Mouse (Mus musculus) ES-E14 (cell line): ENCODE results near the gene Hoxb4. TPM values are rescaled to one million over a fixed set of nuclear protein-coding genes. Genes with fewer than 3 reads are reported as not detected.
A peak's percentile ranks its signal among the peaks of the same experiment; 100 is the strongest.

Experiments
- DNase-seq: peaks from one replicate; pipeline ENCODE4 v3.0.0-alpha.2; 2013; ENCODE audit warnings: low read depth, low spot score
- H3K27ac ChIP-seq: 2 replicates; pipeline ENCODE4 v1.5.1; 2012; ENCODE audit warnings: low read depth, mild to moderate bottlenecking, low read length, moderate library complexity, mixed read lengths; ENCODE audit not compliant: poor library complexity, insufficient read depth, severe bottlenecking
- H3K36me3 ChIP-seq: 2 replicates; pipeline ENCODE4 v1.6.1; 2012; ENCODE audit warnings: mild to moderate bottlenecking, low read length, moderate library complexity, mixed read lengths; ENCODE audit not compliant: control insufficient read depth, poor library complexity, insufficient read depth, severe bottlenecking
- H3K4me1 ChIP-seq, 2 experiments: fragments of 150-350 bp in 1 of 2; sonication (generic) in 1 of 2; 2 replicates each; pipeline ENCODE4 v1.6.1; 2012; ENCODE audit warnings: low read length in 2 of 2, mild to moderate bottlenecking in 1 of 2, mixed read lengths in 1 of 2; ENCODE audit not compliant: control insufficient read depth in 2 of 2, insufficient read depth in 2 of 2, poor library complexity in 1 of 2
- H3K4me3 ChIP-seq, 2 experiments: fragments of 150-350 bp in 1 of 2; sonication (generic) in 1 of 2; 2 replicates each; pipeline ENCODE4 v1.5.1; 2012; ENCODE audit warnings: low read length in 2 of 2, low read depth in 1 of 2, mild to moderate bottlenecking in 1 of 2, mixed read lengths in 1 of 2; ENCODE audit not compliant: insufficient read depth in 1 of 2, poor library complexity in 1 of 2, severe bottlenecking in 1 of 2
- H3K9ac ChIP-seq: 2 replicates; pipeline ENCODE4 v1.6.1; 2012; ENCODE audit warnings: low read depth, mild to moderate bottlenecking, low read length, mixed read lengths; ENCODE audit not compliant: poor library complexity, insufficient read depth, severe bottlenecking
- H3K9me3 ChIP-seq: fragments of 150-350 bp; sonication (generic); 2 replicates; pipeline ENCODE4 v1.6.1; 2012; ENCODE audit warnings: low read depth, mild to moderate bottlenecking, low read length; ENCODE audit not compliant: control insufficient read depth, insufficient read depth
- CHD2 ChIP-seq: IDR thresholded peaks from 2 replicates; pipeline ENCODE4 v1.6.1; 2014; ENCODE audit warnings: mild to moderate bottlenecking, low read depth, low read length, inconsistent platforms
- HCFC1 ChIP-seq: IDR thresholded peaks from 2 replicates; pipeline ENCODE4 v1.6.1; 2012; ENCODE audit warnings: low read length, inconsistent platforms, borderline replicate concordance; ENCODE audit not compliant: insufficient read depth
- MAFK ChIP-seq: IDR thresholded peaks from 2 replicates; pipeline ENCODE4 v1.6.1; 2014; ENCODE audit warnings: mild to moderate bottlenecking, low read depth, low read length, inconsistent platforms; ENCODE audit not compliant: insufficient read depth
- ZC3H11A ChIP-seq: IDR thresholded peaks from 2 replicates; pipeline ENCODE4 v1.6.1; 2012; ENCODE audit warnings: low read depth, mild to moderate bottlenecking, inconsistent platforms, low read length, borderline replicate concordance
- ZNF384 ChIP-seq: IDR thresholded peaks from 2 replicates; pipeline ENCODE4 v1.6.1; 2012; ENCODE audit warnings: low read depth, low read length, inconsistent platforms
- in situ Hi-C, 2 experiments: fragments of 600-800 bp; cut with MboI; formaldehyde crosslinking; loops; one replicate each; pipeline ENCODE4 v1.15.1; 2025; ENCODE audit warnings: low sequenced_read_pairs in 2 of 2, inconsistent platforms in 1 of 2; ENCODE audit not compliant: unreplicated experiment in 2 of 2
- total RNA-seq: library from RNA; depleted of rRNA; stranded (reverse); fragments of 300-350 nt; gene quantifications from 2 replicates; pipeline ENCODE4 v1.2.3, GENCODE M21; 2012

Gene Hoxb4
- total RNA-seq, 1 experiment, result 1.2 TPM

DNA sequence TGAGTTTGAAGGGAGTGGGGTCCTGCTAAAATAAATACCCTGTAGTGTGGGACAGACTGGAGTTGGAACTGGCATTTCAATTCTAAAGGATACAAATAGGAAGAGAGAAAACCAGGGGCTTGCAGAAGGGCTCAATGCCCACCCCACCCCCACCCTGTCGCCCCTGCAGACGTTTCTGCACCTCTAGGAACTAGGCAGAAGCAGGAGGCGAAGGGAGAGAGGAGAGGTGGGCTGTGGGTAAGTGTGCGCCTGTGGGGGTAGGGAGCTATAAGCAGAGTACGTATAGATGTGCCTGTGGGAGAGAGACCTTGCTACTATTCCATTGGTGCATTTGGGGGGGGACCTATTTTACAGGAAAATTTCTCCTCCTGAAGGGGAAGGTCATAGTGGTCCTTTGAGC is 9.7 kb downstream of the Hoxb4 start:
- in situ Hi-C loops, result loop anchor here in 1 of 2 experiments (5.0 kb wide), 1 partner anchor 45 kb away; the partner anchor contains the start of gene Hoxb8
- Histone ChIP-seq H3K36me3 (no peaks in the 10 kb centered on the region), H3K4me3 (no peak overlapping the region), H3K9ac (no peak overlapping the region), H3K27ac (no peak overlapping the region), H3K4me1 (no peaks in the 10 kb centered on the region), H3K9me3 (no peaks in the 10 kb centered on the region)
- no peak for TF ChIP-seq ZNF384
- TF ChIP-seq HCFC1, result no peak
- TF ChIP-seq ZC3H11A, result no peak
- TF ChIP-seq MAFK, result no peak
- TF ChIP-seq CHD2, result no peak
- no peak for DNase-seq

DNA sequence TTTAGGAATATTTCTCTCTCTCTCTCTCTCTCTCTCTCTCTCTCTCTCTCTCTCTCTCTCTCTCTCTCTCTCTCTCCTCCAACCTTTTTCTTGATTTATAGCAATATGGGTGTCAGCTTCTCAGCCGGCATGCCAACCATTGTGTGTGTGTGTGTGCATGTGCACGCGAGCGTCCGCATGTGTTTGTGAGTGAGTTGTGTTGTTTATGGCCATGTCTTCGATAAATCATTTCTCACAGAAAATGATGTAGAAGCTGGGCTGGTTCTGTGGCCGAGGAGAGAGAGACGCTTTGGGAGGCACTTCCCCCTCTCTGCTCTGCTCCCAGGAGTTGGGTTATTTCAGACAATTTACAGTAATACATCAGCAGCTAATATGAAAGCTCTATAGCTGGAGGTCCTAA is 10.5 kb downstream of the Hoxb4 start:
- in situ Hi-C loops, result loop anchor here in 1 of 2 experiments (5.0 kb wide), 1 partner anchor 46 kb away; the partner anchor contains the start of gene Hoxb8
- no peak overlapping the region for H3K4me3 ChIP-seq
- H3K9ac ChIP-seq, result no peak overlapping the region
- TF ChIP-seq MAFK (no peak), ZNF384 (no peak), HCFC1 (no peak), CHD2 (no peak), ZC3H11A (no peak)
- H3K27ac ChIP-seq, result no peak overlapping the region
- no peaks in the 10 kb centered on the region for H3K9me3 ChIP-seq
- H3K4me1 ChIP-seq, result no peaks in the 10 kb centered on the region
- no peak for DNase-seq
- H3K36me3 ChIP-seq, result no peaks in the 10 kb centered on the region

DNA sequence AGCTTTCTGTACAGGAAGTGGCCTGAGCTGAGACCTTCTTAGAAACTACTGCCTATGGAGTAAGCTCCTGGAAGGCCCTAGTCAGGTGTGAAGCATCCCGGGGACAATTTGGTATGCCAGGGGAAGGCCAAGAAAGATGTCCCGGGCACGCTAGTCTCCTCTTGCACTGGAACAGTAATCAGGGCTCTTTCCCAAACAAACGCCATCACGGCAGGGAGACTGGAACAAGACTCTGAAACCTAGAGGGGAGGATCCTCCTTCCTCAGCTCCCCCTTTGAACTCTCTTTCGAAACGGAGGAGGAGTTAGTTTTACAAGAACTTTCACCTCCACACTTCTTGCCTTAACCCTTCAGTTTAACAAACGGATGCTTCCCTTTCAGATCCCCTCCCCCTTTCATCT is 14.0 kb downstream of the Hoxb4 start:
- Histone ChIP-seq H3K4me3 (no peak overlapping the region), H3K36me3 (no peaks in the 10 kb centered on the region), H3K9ac (no peak overlapping the region), H3K9me3 (no peaks in the 10 kb centered on the region), H3K27ac (no peak overlapping the region), H3K4me1 (no peaks in the 10 kb centered on the region)
- DNase-seq, result no peak
- TF ChIP-seq ZC3H11A (no peak), CHD2 (no peak), HCFC1 (no peak), MAFK (no peak), ZNF384 (no peak)
- in situ Hi-C loops, result loop anchor here (10.0 kb wide), 3 partner anchors 47 to 157 kb away; partner anchors contain the start of genes Hoxb13 (in 1 of the 2), Hoxb7 (in 1 of the 2) and Hoxb8 (in 1 of the 2)

- Histone ChIP-seq H3K4me3 (peak overlapping the region; percentile 13 to 37; a peak in 2 of 4 replicates), H3K36me3 (no peaks in the 10 kb centered on the region), H3K9me3 (no peaks in the 10 kb centered on the region), H3K27ac (no peak overlapping the region), H3K9ac (no peak overlapping the region), H3K4me1 (no peaks in the 10 kb centered on the region)
- in situ Hi-C loops, result loop anchor here (10.0 kb wide), 3 partner anchors 48 to 158 kb away; partner anchors contain the start of genes Hoxb13 (in 1 of the 2), Hoxb7 (in 1 of the 2) and Hoxb8 (in 1 of the 2)
- TF ChIP-seq CHD2, result no peak
- no peak for TF ChIP-seq ZC3H11A
- no peak for TF ChIP-seq HCFC1
- no peak for TF ChIP-seq ZNF384
- TF ChIP-seq MAFK, result no peak
- no peak for DNase-seq
These were observed 14.6 kb downstream of the Hoxb4 start for GRCm38 (mm10) chr11:96332618-96333032.
